Mouse (Mus musculus): ENCODE measurements at regions not wholly inside any gene's neighbourhood (a gene's known extent, or its start where the extent isn't known, plus 50 kb on each side); places are given as distances from the start of the nearest gene placed in this dataset.

GRCm38 (mm10) chr6:98748618-98749017 lies 406.1 kb upstream of the Gm765 start:
- TF ChIP-seq EP300 (optimal IDR thresholded peaks at IDR 0.05), result no peak
- no peak for TF ChIP-seq CTCF (IDR thresholded peaks at IDR 0.05; ENCODE audit: low read depth)
